Mouse (Mus musculus): Measurements from ENCODE around the gene Kntc1.
A peak's percentile ranks its signal among the peaks of the same experiment; 100 is the strongest.
"Not testable (repeated sequence)": the region's sequence is repeated elsewhere in the genome, so short reads cannot be mapped to it uniquely, and the experiment has no call there.

Gene Kntc1

GRCm38 (mm10) chr5:123749065-123750064, at the start of gene Kntc1, which contains the start of gene Rsrc2:
Kntc1 (plus strand) TSS chr5:123749716.
Rsrc2 (minus strand) TSS chr5:123749414.
- DNase-seq: peak; percentile 100

- peak; percentile 49 for DNase-seq
These were observed 48.9 kb upstream of the Kntc1 start for GRCm38 (mm10) chr5:123700625-123701024.

- DNase-seq: no peak
These were observed 40.9 kb upstream of the Kntc1 start for GRCm38 (mm10) chr5:123708598-123708997.

GRCm38 (mm10) chr5:123709571-123709970, 39.9 kb upstream of the Kntc1 start:
- peak; percentile 31 for DNase-seq

GRCm38 (mm10) chr5:123713782-123714181, 35.7 kb upstream of the Kntc1 start:
- no peak for DNase-seq

- DNase-seq: no peak
These were observed 34.9 kb upstream of the Kntc1 start for GRCm38 (mm10) chr5:123714622-123715021.

GRCm38 (mm10) chr5:123720328-123721311, 28.9 kb upstream of the Kntc1 start, which contains the start of gene Zcchc8:
Zcchc8 (minus strand) TSS chr5:123721100.
- DNase-seq: peak; percentile 97

GRCm38 (mm10) chr5:123723816-123724215, 25.7 kb upstream of the Kntc1 start:
- not testable (repeated sequence) for DNase-seq

- DNase-seq: no peak
These were observed 18.5 kb upstream of the Kntc1 start for GRCm38 (mm10) chr5:123730981-123731380.

- DNase-seq: no peak
These were observed 5.2 kb upstream of the Kntc1 start for GRCm38 (mm10) chr5:123744358-123744757.

- DNase-seq: no peak
These were observed 3.3 kb upstream of the Kntc1 start for GRCm38 (mm10) chr5:123746253-123746652.

- DNase-seq: no peak
These were observed 1.9 kb upstream of the Kntc1 start for GRCm38 (mm10) chr5:123747604-123748003.

- DNase-seq: no peak
These were observed 1.0 kb upstream of the Kntc1 start for GRCm38 (mm10) chr5:123748339-123749064.

- no peak for DNase-seq
These were observed 16.0 kb downstream of the Kntc1 start for GRCm38 (mm10) chr5:123765506-123765905.

- not testable (repeated sequence) for DNase-seq
These were observed 16.9 kb downstream of the Kntc1 start for GRCm38 (mm10) chr5:123766455-123766854.

- no peak for DNase-seq
These were observed 23.9 kb downstream of the Kntc1 start for GRCm38 (mm10) chr5:123773441-123773840.

- DNase-seq: no peak
These were observed 31.2 kb downstream of the Kntc1 start for GRCm38 (mm10) chr5:123780716-123781115.

GRCm38 (mm10) chr5:123781864-123782263, 32.3 kb downstream of the Kntc1 start:
- no peak for DNase-seq

- no peak for DNase-seq
These were observed 39.5 kb downstream of the Kntc1 start for GRCm38 (mm10) chr5:123788976-123789375.

GRCm38 (mm10) chr5:123793081-123793480, 43.6 kb downstream of the Kntc1 start:
- DNase-seq: no peak

- DNase-seq: peak; percentile 62
These were observed 56.8 kb downstream of the Kntc1 start for GRCm38 (mm10) chr5:123806334-123806733.

GRCm38 (mm10) chr5:123808541-123808940, 59.0 kb downstream of the Kntc1 start:
- no peak for DNase-seq
